Comparison of ENCODE assay signal across 23 mouse cellular contexts in the genomic region with DNA sequence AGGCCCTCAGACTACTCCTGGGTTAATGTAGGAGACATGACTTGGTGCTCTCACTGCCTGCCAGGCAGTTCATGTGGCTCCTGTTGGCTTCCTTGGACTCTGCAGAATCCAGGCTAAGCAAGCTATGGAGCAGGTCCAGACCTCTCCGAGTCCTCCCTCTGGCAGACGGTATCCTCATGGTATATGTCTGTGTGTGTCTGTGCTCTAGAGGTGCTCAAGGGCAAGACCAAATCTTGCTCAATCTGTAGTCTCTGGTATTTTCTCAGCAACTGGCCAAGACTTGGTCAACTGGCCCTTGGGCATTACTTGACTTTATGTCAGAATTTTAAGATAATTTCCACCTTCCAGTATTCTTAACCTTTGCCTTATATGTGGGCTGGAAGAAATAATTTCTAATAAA. TPM values are rescaled to one million over a fixed set of nuclear protein-coding genes. Genes with fewer than 3 reads are reported as not detected.
A peak's percentile ranks its signal among the peaks of the same experiment; 100 is the strongest.
DNase-seq lines count a peak whose midpoint lies in the region; ATAC-seq lines count a peak whose summit lies in the region.
"Had no signal": no experiment of that assay in that cellular context is flagged by ENCODE, and none has a peak within 500 bp of the region (broad histone marks: within the 10 kb centered on the region; RNA-seq: fewer than 3 reads in every experiment).

No protein-coding gene starts in this region.

- peaks cover 20% of the 10 kb centered on the region for H3K36me3 ChIP-seq in embryonic facial prominence, embryonic 13.5 days
- peaks cover 29% of the 10 kb centered on the region for H3K36me3 ChIP-seq in embryonic facial prominence, embryonic 10.5 days (replicated peaks)

- DNase-seq in adrenal gland, postnatal 10 days: peak; percentile 20
- DNase-seq in adrenal gland, postnatal 4 days (ENCODE audit: low spot score in 2 of 2): no peak
- DNase-seq in embryonic facial prominence, embryonic 10.5 days (ENCODE audit: low spot score): no peak
- DNase-seq in fat pad, adult 2 months (ENCODE audit: extremely low read depth, low read depth, low spot score): peak; percentile 75
- DNase-seq in gonadal fat pad, adult 2 months (ENCODE audit: low read depth): peak; percentile 60
- DNase-seq in frontal cortex, postnatal 25 days (ENCODE audit: low spot score in 2 of 2): no peak
- no peak for DNase-seq in lung, adult 18-20 months
- DNase-seq: adrenal gland, adult 2 months; adrenal gland, adult 8-10 months; adrenal gland, postnatal 14 days; adrenal gland, postnatal 25 days; adrenal gland, postnatal 36 days; B cell, adult 2 months; cerebellum, adult 11 months; cerebellum, adult 11-12 months; cerebellum, adult 18-20 months; cerebellum, adult 2 months had no signal

- ATAC-seq in embryonic facial prominence, embryonic 13.5 days (ENCODE audit: insufficient number of reproducible peaks, insufficient read depth, low FRiP score, low TSS enrichment, low read depth): no peak
- ATAC-seq: activated CD4-positive, CD25-positive, alpha-beta regulatory T cell, adult 4 months; CD4-positive, CD25-positive, alpha-beta regulatory T cell, adult 4 months; Patski had no signal

- H3K27ac ChIP-seq in embryonic facial prominence, embryonic 13.5 days: no peak overlapping the region
- no peak overlapping the region for H3K27ac ChIP-seq in embryonic facial prominence, embryonic 10.5 days (replicated peaks)

- WGBS in embryonic facial prominence, embryonic 13.5 days: 80% methylated on average over 2 of the region's 2 CpGs
- WGBS in embryonic facial prominence, embryonic 10.5 days: 92% methylated on average over 2 of the region's 2 CpGs

- H3K4me3 ChIP-seq in embryonic facial prominence, embryonic 13.5 days: no peak overlapping the region
- no peak overlapping the region for H3K4me3 ChIP-seq in embryonic facial prominence, embryonic 10.5 days

- no peaks in the 10 kb centered on the region for H3K4me1 ChIP-seq in embryonic facial prominence, embryonic 13.5 days
- H3K4me1 ChIP-seq in embryonic facial prominence, embryonic 10.5 days: no peaks in the 10 kb centered on the region

- H3K27me3 ChIP-seq in embryonic facial prominence, embryonic 13.5 days: no peaks in the 10 kb centered on the region
- no peaks in the 10 kb centered on the region for H3K27me3 ChIP-seq in embryonic facial prominence, embryonic 10.5 days (replicated peaks; ENCODE audit: low read depth, poor library complexity, severe bottlenecking)
- H3K27me3 ChIP-seq: CH12.LX, Patski had no signal

- no peak overlapping the region for H3K4me2 ChIP-seq in embryonic facial prominence, embryonic 13.5 days

- H3K9ac ChIP-seq in embryonic facial prominence, embryonic 13.5 days: 0 out of 2 replicates have a peak overlapping the region, but pooled peaks have one; percentile 40

- H3K9me3 ChIP-seq in embryonic facial prominence, embryonic 13.5 days: no peaks in the 10 kb centered on the region
- no peaks in the 10 kb centered on the region for H3K9me3 ChIP-seq in embryonic facial prominence, embryonic 10.5 days
- H3K9me3 ChIP-seq: G1E had no signal

RNA-seq across cellular contexts. Expression of gene Psmg4, which starts 22.6 kb away (rescaled TPM):
- total RNA-seq in adrenal gland, postnatal 10 days (2021): 10 to 100 TPM; 35.4 to 43.9 TPM
- total RNA-seq in adrenal gland, postnatal 4 days (2021): 10 to 100 TPM; 45.2 to 50.0 TPM
- polyA plus RNA-seq in embryonic facial prominence, embryonic 13.5 days (2015; fragmentation: Nextera tagmentation; extraction: Ambion mirVana): 104 and 111 TPM in 2 replicates
- 97.9 and 99.9 TPM in 2 replicates for polyA plus RNA-seq in embryonic facial prominence, embryonic 10.5 days (2016; fragmentation: Nextera tagmentation; extraction: Ambion mirVana)
- polyA plus RNA-seq in gonadal fat pad, adult 2 months (2012; rRNA removed): 85.1 and 95.6 TPM in 2 replicates

RNA-seq across cellular contexts. Expression of gene Tubb2b, which starts 55.1 kb away (rescaled TPM):
- total RNA-seq in adrenal gland, postnatal 10 days (2021): 10 to 100 TPM; 24.9 to 61.2 TPM
- 100 to 1,000 TPM in 1 of 2 experiments, 10 to 100 TPM in 1; 59.8 to 108 TPM for total RNA-seq in adrenal gland, postnatal 4 days (2021)
- polyA plus RNA-seq in embryonic facial prominence, embryonic 13.5 days (2015; fragmentation: Nextera tagmentation; extraction: Ambion mirVana): 45.6 and 46.3 TPM in 2 replicates
- 65.5 and 73.2 TPM in 2 replicates for polyA plus RNA-seq in embryonic facial prominence, embryonic 10.5 days (2016; fragmentation: Nextera tagmentation; extraction: Ambion mirVana)
- polyA plus RNA-seq in gonadal fat pad, adult 2 months (2012; rRNA removed): 61.4 and 74.7 TPM in 2 replicates

Comparison
In these comparisons a context has a peak if more than half of its experiments do, and no peak if none do; other contexts are left out.
1. DNase-seq: peak in adrenal gland, postnatal 10 days (single experiment), fat pad, adult 2 months (single experiment) and gonadal fat pad, adult 2 months (single experiment); none in adrenal gland, postnatal 4 days (0 of 2), embryonic facial prominence, embryonic 10.5 days (single experiment), frontal cortex, postnatal 25 days (0 of 2) and lung, adult 18-20 months (0 of 2).